Mouse (Mus musculus) neural tube, embryonic 11.5 days (tissue): ENCODE data around the gene Dppa2. TPM values are rescaled to one million over a fixed set of nuclear protein-coding genes. Genes with fewer than 3 reads are reported as not detected.

Experiments used
- ATAC-seq: fragments of 200-750 bp; cut with Nextera tagmentation; 2 replicates; pipeline ENCODE4 v1.8.0; 2017; ENCODE audit warnings: moderate number of reproducible peaks, mild to moderate bottlenecking, moderate TSS enrichment, moderate library complexity; ENCODE audit not compliant: insufficient read depth, low FRiP score, low TSS enrichment
- DNase-seq: peaks from one replicate; pipeline ENCODE4 v3.0.0-alpha.2; 2015; ENCODE audit warnings: low spot score
- H3K27ac ChIP-seq: fragments of 300-500 bp; sonication (generic); 2 replicates; pipeline ENCODE4 v1.5.1; 2014; ENCODE audit warnings: low read depth, mild to moderate bottlenecking, low read length
- H3K27me3 ChIP-seq: fragments of 300-500 bp; sonication (generic); 2 replicates; pipeline ENCODE4 v1.6.1; 2014; ENCODE audit warnings: mild to moderate bottlenecking, low read length, mixed read lengths; ENCODE audit not compliant: control insufficient read depth, insufficient read depth
- H3K36me3 ChIP-seq: fragments of 300-500 bp; sonication (generic); 2 replicates; pipeline ENCODE4 v1.6.1; 2014; ENCODE audit warnings: mild to moderate bottlenecking, low read length, moderate library complexity, mixed read lengths; ENCODE audit not compliant: control insufficient read depth, insufficient read depth
- H3K4me1 ChIP-seq: fragments of 300-500 bp; sonication (generic); 2 replicates; pipeline ENCODE4 v1.6.1; 2014; ENCODE audit warnings: low read length, mixed read lengths; ENCODE audit not compliant: control insufficient read depth, insufficient read depth
- H3K4me2 ChIP-seq: fragments of 300-500 bp; sonication (generic); 2 replicates; pipeline ENCODE4 v1.6.1; 2014; ENCODE audit warnings: low read depth, mild to moderate bottlenecking, moderate library complexity
- H3K4me3 ChIP-seq: fragments of 300-500 bp; sonication (generic); 2 replicates; pipeline ENCODE4 v1.5.1; 2014; ENCODE audit warnings: low read depth, low read length
- H3K9ac ChIP-seq: fragments of 300-500 bp; sonication (generic); 2 replicates; pipeline ENCODE4 v1.6.1; 2014; ENCODE audit warnings: mild to moderate bottlenecking, low read length
- H3K9me3 ChIP-seq: fragments of 300-500 bp; sonication (generic); 2 replicates; pipeline ENCODE4 v1.6.1; 2016; ENCODE audit warnings: low read length; ENCODE audit not compliant: control insufficient read depth
- WGBS: fragments of 180-500 bp; shearing (Covaris S2); extraction: QIAGEN DNeasy Blood & Tissue Kit; methylation state at CpG from one replicate; pipeline ENCODE4 v1.1.7; 2014; 5-methylcytosine and 5-hydroxymethylcytosine counted together
- polyA plus RNA-seq: library from polyadenylated mRNA; unstranded; fragments of >200 nt; fragmentation: Nextera tagmentation; extraction: Ambion mirVana; gene quantifications from 2 replicates; pipeline ENCODE4 v1.2.1, GENCODE M21; 2014

Gene Dppa2
- not detected in 2 replicates for polyA plus RNA-seq

GRCm38 (mm10) chr16:48303509-48303908, at the start of gene Dppa2:
Gene Dppa2, plus strand, starts transcription at chr16:48303908.
- Histone ChIP-seq H3K9me3 (no peaks in the 10 kb centered on the region), H3K4me3 (no peak within 1 kb of the TSS), H3K4me2 (no peak within 1 kb of the TSS), H3K9ac (no peak within 1 kb of the TSS), H3K4me1 (no peaks in the 10 kb centered on the region), H3K27me3 (no peaks in the 10 kb centered on the region), H3K36me3 (no peaks in the 10 kb centered on the region), H3K27ac (no peak within 1 kb of the TSS)
- WGBS = 84% methylated on average over 7 of the region's 7 CpGs
- DNase-seq (no peak), ATAC-seq (no peak)

GRCm38 (mm10) chr16:48254584-48254983, 49.1 kb upstream of the Dppa2 start:
- ATAC-seq = no peak
- no peaks in the 10 kb centered on the region for H3K27me3 ChIP-seq
- no peaks in the 10 kb centered on the region for H3K36me3 ChIP-seq
- 91% methylated on average over 5 of the region's 5 CpGs for WGBS
- H3K27ac ChIP-seq = no peak overlapping the region
- DNase-seq = no peak
- no peaks in the 10 kb centered on the region for H3K4me1 ChIP-seq
- H3K4me2 ChIP-seq = no peak overlapping the region
- H3K9me3 ChIP-seq = no peaks in the 10 kb centered on the region
- H3K4me3 ChIP-seq = no peak overlapping the region
- H3K9ac ChIP-seq = no peak overlapping the region

- no peak overlapping the region for H3K27ac ChIP-seq
- WGBS = 95% methylated on average over 4 of the region's 4 CpGs
- no peaks in the 10 kb centered on the region for H3K4me1 ChIP-seq
- H3K9ac ChIP-seq = no peak overlapping the region
- DNase-seq (no peak), ATAC-seq (no peak)
- H3K4me3 ChIP-seq = no peak overlapping the region
- no peaks in the 10 kb centered on the region for H3K36me3 ChIP-seq
- no peaks in the 10 kb centered on the region for H3K27me3 ChIP-seq
- no peak overlapping the region for H3K4me2 ChIP-seq
- no peaks in the 10 kb centered on the region for H3K9me3 ChIP-seq
Observed at GRCm38 (mm10) chr16:48259519-48259918, 44.2 kb upstream of the Dppa2 start.

- Histone ChIP-seq H3K4me3 (no peak overlapping the region), H3K4me1 (no peaks in the 10 kb centered on the region), H3K36me3 (no peaks in the 10 kb centered on the region), H3K9ac (no peak overlapping the region), H3K27me3 (no peaks in the 10 kb centered on the region), H3K9me3 (no peaks in the 10 kb centered on the region), H3K4me2 (no peak overlapping the region), H3K27ac (no peak overlapping the region)
- 92% methylated on average over 1 of the region's 1 CpGs for WGBS
- ATAC-seq (no peak), DNase-seq (no peak)
Observed at GRCm38 (mm10) chr16:48262901-48263300, 40.8 kb upstream of the Dppa2 start.

GRCm38 (mm10) chr16:48265856-48266255, 37.9 kb upstream of the Dppa2 start:
- Histone ChIP-seq H3K9me3 (no peaks in the 10 kb centered on the region), H3K9ac (no peak overlapping the region), H3K4me2 (no peak overlapping the region), H3K36me3 (no peaks in the 10 kb centered on the region), H3K4me3 (no peak overlapping the region), H3K27ac (no peak overlapping the region), H3K27me3 (no peaks in the 10 kb centered on the region), H3K4me1 (no peaks in the 10 kb centered on the region)
- 88% methylated on average over 4 of the region's 4 CpGs for WGBS
- ATAC-seq (no peak), DNase-seq (no peak)

GRCm38 (mm10) chr16:48276940-48277339, 26.8 kb upstream of the Dppa2 start:
- DNase-seq (no peak), ATAC-seq (no peak)
- Histone ChIP-seq H3K9me3 (no peaks in the 10 kb centered on the region), H3K36me3 (no peaks in the 10 kb centered on the region), H3K4me2 (no peak overlapping the region), H3K27ac (no peak overlapping the region), H3K4me3 (no peak overlapping the region), H3K4me1 (no peaks in the 10 kb centered on the region), H3K9ac (no peak overlapping the region), H3K27me3 (no peaks in the 10 kb centered on the region)
- 81% methylated on average over 4 of the region's 4 CpGs for WGBS

GRCm38 (mm10) chr16:48280883-48281282, 22.8 kb upstream of the Dppa2 start:
- no peak for ATAC-seq
- Histone ChIP-seq H3K9ac (no peak overlapping the region), H3K4me1 (no peaks in the 10 kb centered on the region), H3K9me3 (no peaks in the 10 kb centered on the region), H3K27ac (no peak overlapping the region), H3K27me3 (no peaks in the 10 kb centered on the region), H3K4me3 (no peak overlapping the region), H3K4me2 (no peak overlapping the region), H3K36me3 (no peaks in the 10 kb centered on the region)
- DNase-seq = no peak
- 94% methylated on average over 4 of the region's 4 CpGs for WGBS

- Histone ChIP-seq H3K36me3 (no peaks in the 10 kb centered on the region), H3K9me3 (no peaks in the 10 kb centered on the region), H3K4me3 (no peak overlapping the region), H3K27ac (no peak overlapping the region), H3K4me2 (no peak overlapping the region), H3K27me3 (no peaks in the 10 kb centered on the region), H3K4me1 (no peaks in the 10 kb centered on the region), H3K9ac (no peak overlapping the region)
- no peak for DNase-seq
- 58% methylated on average over 1 of the region's 1 CpGs for WGBS
- ATAC-seq = no peak
Observed at GRCm38 (mm10) chr16:48282801-48283200, 20.9 kb upstream of the Dppa2 start.

- H3K9me3 ChIP-seq = no peaks in the 10 kb centered on the region
- H3K4me3 ChIP-seq = no peak within 1 kb of the TSS
- H3K9ac ChIP-seq = no peak within 1 kb of the TSS
- H3K36me3 ChIP-seq = no peaks in the 10 kb centered on the region
- H3K4me1 ChIP-seq = no peaks in the 10 kb centered on the region
- H3K4me2 ChIP-seq = no peak within 1 kb of the TSS
- H3K27me3 ChIP-seq = no peaks in the 10 kb centered on the region
- no peak within 1 kb of the TSS for H3K27ac ChIP-seq
- no peak for ATAC-seq
- no peak for DNase-seq
- WGBS = 83% methylated on average over 4 of the region's 4 CpGs
Observed at GRCm38 (mm10) chr16:48283517-48283916, 20.2 kb upstream of the Dppa2 start, which contains the start of gene Dppa4. Gene Dppa4, plus strand, starts transcription at chr16:48283733.
